Mouse (Mus musculus): ENCODE results near the gene Hspa12b. TPM values are rescaled to one million over a fixed set of nuclear protein-coding genes. Genes with fewer than 3 reads are reported as not detected.

The Hspa12b gene
- 19.0 and 21.7 TPM in 2 replicates for polyA plus RNA-seq (2012; rRNA removed)

GRCm38 (mm10) chr2:131127161-131127730 is at the start of gene Hspa12b:
Gene Hspa12b, plus strand, starts transcription at chr2:131127280.

GRCm38 (mm10) chr2:131086667-131087390 is 40.3 kb upstream of the Hspa12b start, which contains the start of gene Siglec1:
Gene Siglec1, minus strand, starts transcription at chr2:131086765.

DNA sequence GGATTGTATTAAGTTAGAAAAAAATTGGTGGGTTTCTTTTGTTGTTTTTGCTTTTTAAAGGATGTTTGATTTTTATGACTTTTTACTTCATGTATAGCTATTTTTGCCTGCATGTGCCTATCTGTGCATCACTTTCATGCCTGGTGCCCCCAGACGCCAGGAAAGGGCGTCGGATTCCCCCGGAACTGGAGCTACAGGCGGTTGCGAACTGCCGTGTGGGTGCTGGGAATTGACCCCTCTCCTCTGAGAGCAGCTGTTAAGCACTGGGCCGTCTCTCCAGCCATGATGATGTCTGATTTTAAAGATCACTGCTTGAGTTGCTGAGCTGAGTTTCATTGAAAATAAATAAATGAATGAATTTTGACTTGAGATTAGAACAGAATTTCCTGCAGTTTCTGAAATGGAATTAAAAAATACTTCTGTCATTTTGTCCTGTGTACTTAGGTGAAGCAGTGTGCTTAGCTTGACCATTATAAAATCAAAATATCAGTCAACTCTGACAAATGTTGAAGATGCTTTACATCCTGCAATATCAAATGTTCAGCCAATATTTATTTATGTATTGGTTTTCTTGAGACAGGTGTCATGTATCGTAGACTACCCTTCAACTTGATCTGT is 6.0 kb downstream of the Hspa12b start, which contains the start of gene Gm11037:
TSS of gene Gm11037 (plus strand) at position 568 of the 618 bp plus-strand sequence.

GRCm38 (mm10) chr2:131159938-131160581 is 33.0 kb downstream of the Hspa12b start, which contains the start of gene 1700037H04Rik:
Gene 1700037H04Rik, minus strand, starts transcription at chr2:131160081.

GRCm38 (mm10) chr2:131179990-131180587 is 53.0 kb downstream of the Hspa12b start, which contains the start of gene Cenpb:
Gene Cenpb, minus strand, starts transcription at chr2:131180067.

GRCm38 (mm10) chr2:131186771-131187601 is 59.9 kb downstream of the Hspa12b start, which contains the start of the genes Cdc25b and Spef1:
Gene Cdc25b, plus strand, starts transcription at chr2:131186949.
Gene Spef1, minus strand, starts transcription at chr2:131187282.

Other genes starting within 250 kb of the Hspa12b start
- gene 4930402H24Rik, start 220.9 kb upstream of the Hspa12b start, polyA plus RNA-seq (2012; rRNA removed), result 56.1 and 58.9 TPM in 2 replicates
- gene Atrn, start 220.8 kb upstream of the Hspa12b start, polyA plus RNA-seq (2012; rRNA removed), result 16.3 and 21.1 TPM in 2 replicates
- 58.1 and 88.6 TPM in 2 replicates for gene Gfra4, start 84.2 kb upstream of the Hspa12b start, polyA plus RNA-seq (2012; rRNA removed)
- gene Adam33, start 63.5 kb upstream of the Hspa12b start, polyA plus RNA-seq (2012; rRNA removed), result 52.5 and 54.7 TPM in 2 replicates
- gene Siglec1, start 40.5 kb upstream of the Hspa12b start, polyA plus RNA-seq (2012; rRNA removed), result 20.0 and 22.6 TPM in 2 replicates
- not detected in 2 replicates for gene Gm11037, start 6.2 kb downstream of the Hspa12b start, polyA plus RNA-seq (2012; rRNA removed)
- 185 and 192 TPM in 2 replicates for gene 1700037H04Rik, start 32.8 kb downstream of the Hspa12b start, polyA plus RNA-seq (2012; rRNA removed)
- gene Cenpb, start 52.8 kb downstream of the Hspa12b start, polyA plus RNA-seq (2012; rRNA removed), result 102 and 138 TPM in 2 replicates
- gene Cdc25b, start 59.7 kb downstream of the Hspa12b start, polyA plus RNA-seq (2012; rRNA removed), result 33.2 and 38.4 TPM in 2 replicates
- 23.8 and 27.1 TPM in 2 replicates for gene Spef1, start 60.0 kb downstream of the Hspa12b start, polyA plus RNA-seq (2012; rRNA removed)
- 47.3 and 50.6 TPM in 2 replicates for gene Ap5s1, start 79.8 kb downstream of the Hspa12b start, polyA plus RNA-seq (2012; rRNA removed)
- gene Mavs, start 106.8 kb downstream of the Hspa12b start, polyA plus RNA-seq (2012; rRNA removed), result 80.6 and 99.1 TPM in 2 replicates
- 18.0 and 22.6 TPM in 2 replicates for gene Pank2, start 135.2 kb downstream of the Hspa12b start, polyA plus RNA-seq (2012; rRNA removed)
- 6.3 and 6.4 TPM in 2 replicates for gene Rnf24, start 225.6 kb downstream of the Hspa12b start, polyA plus RNA-seq (2012; rRNA removed)

Data from ovary, adult 2 months (tissue).